Mouse (Mus musculus) G1E (cell line): ENCODE measurements around the gene Tpte. TPM values are rescaled to one million over a fixed set of nuclear protein-coding genes. Genes with fewer than 3 reads are reported as not detected.

Source experiments
- ATAC-seq: 2 replicates; pipeline ENCODE4 v1.8.0; 2016; ENCODE audit warnings: mild to moderate bottlenecking; ENCODE audit not compliant: insufficient number of reproducible peaks, poor library complexity, low FRiP score, severe bottlenecking; ENCODE audit errors: extremely low read depth
- DNase-seq: peaks from one replicate; pipeline ENCODE4 v3.0.0; 2012; ENCODE audit warnings: low spot score
- H3K27me3 ChIP-seq: 2 replicates; pipeline ENCODE4 v1.6.1; 2012; ENCODE audit warnings: mild to moderate bottlenecking, low read length, inconsistent platforms; ENCODE audit not compliant: insufficient read depth
- H3K36me3 ChIP-seq: replicated peaks from 2 replicates; pipeline ENCODE3; 2012; ENCODE audit warnings: mild to moderate bottlenecking, inconsistent platforms
- H3K4me1 ChIP-seq: 2 replicates; pipeline ENCODE4 v1.6.1; 2012; ENCODE audit warnings: low read depth, low read length, inconsistent platforms, mixed read lengths; ENCODE audit not compliant: insufficient read depth
- H3K4me3 ChIP-seq: 2 replicates; pipeline ENCODE4 v1.5.1; 2012; ENCODE audit warnings: low read depth, mild to moderate bottlenecking, inconsistent platforms, low read length, moderate library complexity, mixed read lengths
- H3K9me3 ChIP-seq: replicated peaks from 2 replicates; pipeline ENCODE4 v1.6.1; 2012; ENCODE audit warnings: inconsistent platforms
- CTCF ChIP-seq: IDR thresholded peaks from 2 replicates; pipeline ENCODE4 v1.5.1; 2012; ENCODE audit warnings: low read depth, low read length, inconsistent platforms, mixed read lengths
- GATA1 ChIP-seq: IDR thresholded peaks from 2 replicates; pipeline ENCODE4 v1.6.1; 2012; ENCODE audit warnings: borderline replicate concordance, low read length, inconsistent platforms, mixed read lengths
- GATA2 ChIP-seq: IDR thresholded peaks from 2 replicates; pipeline ENCODE4 v1.6.1; 2012; ENCODE audit warnings: low read depth, low read length, inconsistent platforms, borderline replicate concordance
- POLR2AphosphoS5 ChIP-seq: IDR thresholded peaks from 2 replicates; pipeline ENCODE4 v1.6.1; 2012; ENCODE audit warnings: low read depth, low read length, inconsistent platforms; ENCODE audit not compliant: insufficient replicate concordance
- TAL1 ChIP-seq: conservative IDR thresholded peaks from 2 replicates; pipeline ENCODE4 v1.6.1; 2012; ENCODE audit warnings: low read depth, low read length, inconsistent platforms, mixed read lengths
- polyA plus RNA-seq: library from polyadenylated mRNA; stranded (reverse); fragments of >175 nt; gene quantifications from 2 replicates; pipeline ENCODE4 v1.2.3, GENCODE M21; 2012
- total RNA-seq, 2 experiments: library from RNA; stranded (forward) in 1 of 2; stranded (reverse) in 1 of 2; fragments of 200-1000 nt in 1 of 2; fragments of >200 nt in 1 of 2; fragmentation: Nextera tagmentation in 1 of 2; gene quantifications; 2 replicates each; pipeline ENCODE4 v1.2.3; 2014 to 2017

Gene Tpte
- total and polyA plus RNA-seq, 3 experiments, result 0.05 TPM; not detected in 2

DNA sequence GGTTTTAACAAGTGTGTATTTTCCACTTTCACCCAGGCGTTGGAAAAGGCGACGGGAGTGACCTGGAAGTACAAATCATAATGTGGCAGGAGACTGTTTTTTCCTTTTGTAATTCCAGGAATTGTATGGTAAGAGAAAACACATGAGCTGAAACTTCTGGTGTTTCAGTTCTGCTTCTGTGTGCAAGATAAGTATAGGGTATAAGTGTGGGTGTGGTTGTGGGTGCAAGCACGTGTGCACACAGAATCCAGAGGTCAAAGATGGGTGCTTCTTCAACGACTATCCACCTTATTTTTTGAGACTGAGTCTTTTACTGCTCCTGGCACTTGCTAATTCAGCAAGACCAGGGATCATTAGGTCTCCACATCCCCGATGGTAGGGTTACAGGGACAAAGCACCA lies 76.1 kb downstream of the Tpte start:
- Histone ChIP-seq H3K4me1 (no peaks in the 10 kb centered on the region), H3K36me3 (no peaks in the 10 kb centered on the region), H3K9me3 (no peaks in the 10 kb centered on the region), H3K4me3 (no peak overlapping the region), H3K27me3 (peaks cover 17% of the 10 kb centered on the region)
- TF ChIP-seq CTCF (no peak), GATA1 (no peak), TAL1 (no peak), POLR2AphosphoS5 (no peak), GATA2 (no peak)
- no peak for DNase-seq
- no peak for ATAC-seq

DNA sequence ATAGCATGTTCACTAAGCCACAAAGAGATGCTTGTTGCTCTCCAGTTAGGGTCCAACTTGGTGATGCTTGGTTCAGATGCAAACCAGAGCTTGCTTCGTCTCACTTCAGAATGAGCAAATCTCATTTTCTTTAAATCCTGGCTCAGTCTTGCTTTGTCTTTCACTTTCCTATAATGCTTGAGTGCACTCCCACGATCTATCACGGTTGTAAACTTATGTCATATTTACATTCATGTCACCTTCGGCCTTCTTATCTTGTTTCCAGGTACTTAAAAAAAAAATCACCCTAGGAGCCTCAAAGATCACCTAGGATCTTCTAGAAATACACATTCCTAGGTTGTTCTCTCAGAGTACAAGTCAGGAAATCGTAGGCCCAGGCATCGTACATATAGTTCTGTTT lies 76.6 kb downstream of the Tpte start:
- Histone ChIP-seq H3K36me3 (no peaks in the 10 kb centered on the region), H3K4me1 (no peaks in the 10 kb centered on the region), H3K4me3 (no peak overlapping the region), H3K9me3 (no peaks in the 10 kb centered on the region), H3K27me3 (peaks cover 17% of the 10 kb centered on the region)
- DNase-seq, result no peak
- no peak for ATAC-seq
- TF ChIP-seq GATA2 (no peak), TAL1 (no peak), CTCF (no peak), GATA1 (no peak), POLR2AphosphoS5 (no peak)

GRCm38 (mm10) chr8:22376311-22376710 lies 93.1 kb downstream of the Tpte start:
- Histone ChIP-seq H3K36me3 (peaks cover 75% of the 10 kb centered on the region), H3K4me3 (no peak overlapping the region), H3K27me3 (no peaks in the 10 kb centered on the region), H3K9me3 (no peaks in the 10 kb centered on the region), H3K4me1 (no peaks in the 10 kb centered on the region)
- ATAC-seq, result no peak
- TF ChIP-seq TAL1 (no peak), POLR2AphosphoS5 (no peak), GATA1 (no peak), CTCF (no peak), GATA2 (no peak)
- DNase-seq, result no peak

DNA sequence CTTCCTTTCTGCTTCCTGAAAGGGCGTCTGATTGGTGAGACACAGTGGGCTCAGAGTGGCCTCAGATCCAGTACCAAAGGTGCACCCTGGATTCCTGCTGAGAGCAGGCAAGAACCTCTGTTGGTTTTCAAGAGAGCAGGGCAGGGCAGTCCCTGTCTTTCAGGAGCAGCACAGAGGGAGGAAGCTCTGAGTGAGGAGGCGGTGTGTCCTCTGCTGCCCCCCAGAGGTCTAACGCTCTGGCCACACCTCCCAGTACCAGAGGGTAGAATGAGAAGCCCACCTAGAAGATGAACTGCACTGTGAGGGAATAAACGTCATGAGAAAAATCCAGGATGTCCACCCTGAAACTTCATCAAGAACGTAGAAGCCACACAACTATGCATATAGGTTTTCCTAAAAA lies 93.7 kb downstream of the Tpte start:
- DNase-seq, result peak; percentile 34
- Histone ChIP-seq H3K27me3 (no peaks in the 10 kb centered on the region), H3K4me3 (no peak overlapping the region), H3K36me3 (peaks cover 78% of the 10 kb centered on the region), H3K4me1 (no peaks in the 10 kb centered on the region), H3K9me3 (no peaks in the 10 kb centered on the region)
- TF ChIP-seq CTCF (peak; percentile 50; the same call in 1 of the 2 replicates), TAL1 (no peak)
- no peak for ATAC-seq

DNA sequence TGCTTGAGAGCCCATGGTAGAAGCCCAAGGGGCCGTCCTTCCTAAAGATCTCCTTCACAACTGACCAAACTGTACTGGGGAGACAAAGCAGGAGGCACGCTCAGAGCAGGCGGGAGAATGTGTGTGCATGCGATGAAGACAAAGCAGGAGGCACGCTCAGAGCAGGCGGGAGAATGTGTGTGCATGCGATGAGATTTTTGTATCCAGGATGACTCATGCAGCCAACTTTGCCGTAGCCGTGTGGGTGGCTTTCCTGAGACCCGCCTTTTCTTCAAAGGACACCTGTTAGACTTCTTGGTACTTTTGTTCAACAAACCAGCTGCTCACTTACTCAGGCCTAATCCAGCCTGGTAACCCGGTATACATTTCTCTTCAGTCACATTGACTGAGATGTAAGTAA lies 97.7 kb downstream of the Tpte start:
- ATAC-seq (no peak), DNase-seq (no peak)
- H3K27me3 ChIP-seq, result no peaks in the 10 kb centered on the region
- no peaks in the 10 kb centered on the region for H3K9me3 ChIP-seq
- H3K36me3 ChIP-seq, result peaks cover 90% of the 10 kb centered on the region
- H3K4me1 ChIP-seq, result 0 out of 2 replicates have a peak, but pooled peaks cover 2% of the 10 kb centered on the region
- no peak for TF ChIP-seq GATA1
- no peak for TF ChIP-seq POLR2AphosphoS5
- no peak for TF ChIP-seq CTCF
- no peak for TF ChIP-seq GATA2
- TF ChIP-seq TAL1, result no peak
- H3K4me3 ChIP-seq, result no peak overlapping the region

DNA sequence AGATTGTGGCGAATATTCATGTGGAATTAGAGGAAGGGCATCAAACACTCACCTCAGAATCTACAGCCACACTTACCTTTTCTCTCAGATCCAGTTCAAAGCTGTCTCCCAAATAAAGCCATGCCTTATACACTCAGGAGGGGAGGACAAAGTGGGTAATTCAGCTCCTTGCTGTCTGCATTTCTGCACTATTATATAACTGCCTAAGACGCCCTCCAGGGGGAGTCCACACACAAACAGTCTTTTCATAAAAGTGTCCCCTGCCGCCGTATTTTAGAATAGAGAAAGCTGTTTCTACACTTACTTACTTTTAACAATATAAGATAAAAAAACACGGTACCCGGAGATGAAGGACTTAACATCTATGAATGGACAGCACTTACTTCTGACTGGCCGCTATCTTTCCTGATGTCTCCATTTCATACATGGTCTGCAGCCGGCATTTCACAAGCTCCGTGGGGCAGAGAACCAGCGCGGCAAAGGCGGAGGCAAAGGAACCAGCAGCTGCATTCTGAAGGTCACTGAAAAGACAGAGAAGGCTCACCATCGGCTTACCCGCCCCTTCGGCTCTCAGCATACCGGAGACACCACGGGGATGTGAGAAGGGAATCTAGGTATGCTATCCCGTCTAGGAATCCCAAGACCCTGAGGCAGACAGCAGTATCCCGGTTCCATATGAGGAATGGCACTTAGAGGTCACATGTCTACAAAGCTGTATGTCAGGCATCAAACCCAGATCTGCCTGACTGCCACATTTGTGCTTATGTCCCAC lies 99.8 kb downstream of the Tpte start:
- Histone ChIP-seq H3K4me1 (0 out of 2 replicates have a peak, but pooled peaks cover 2% of the 10 kb centered on the region), H3K36me3 (peaks cover 89% of the 10 kb centered on the region), H3K9me3 (no peaks in the 10 kb centered on the region), H3K4me3 (no peak overlapping the region), H3K27me3 (no peaks in the 10 kb centered on the region)
- no peak for DNase-seq
- ATAC-seq, result no peak
- TF ChIP-seq POLR2AphosphoS5, result no peak
- TF ChIP-seq TAL1, result no peak
- no peak for TF ChIP-seq GATA2
- no peak for TF ChIP-seq CTCF
